Mouse (Mus musculus): ENCODE data around the gene Adcy4. TPM values are rescaled to one million over a fixed set of nuclear protein-coding genes. Genes with fewer than 3 reads are reported as not detected.

The Adcy4 gene
- polyA plus RNA-seq, 1 experiment from 2014 or later, result 10.0 TPM

DNA sequence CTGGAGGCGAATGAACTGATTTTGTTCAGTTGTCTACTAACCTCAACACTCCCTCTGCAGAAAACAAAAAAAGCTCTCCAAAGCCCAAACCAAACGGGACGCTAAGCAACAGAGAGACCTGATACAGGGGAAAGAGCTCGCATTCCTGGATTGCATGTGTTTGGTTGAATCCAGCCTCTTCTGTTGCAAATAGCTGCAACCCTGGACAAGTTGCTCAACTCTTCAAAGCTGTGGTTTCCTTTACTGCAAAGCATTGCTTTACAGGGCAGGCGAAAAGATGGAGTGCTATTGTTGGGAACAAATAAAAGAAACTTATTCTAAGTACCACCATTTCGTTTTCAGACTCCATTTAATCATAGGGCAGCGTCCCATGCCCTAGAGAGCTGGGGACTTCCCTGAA, 49.0 kb downstream of the Adcy4 start:
- ATAC-seq (replicated peaks; ENCODE audit: low FRiP score, low read depth), result no peak
- no peak overlapping the region for H3K4me2 ChIP-seq (ENCODE audit: low read length)
- H3K4me1 ChIP-seq (replicated peaks; ENCODE audit: insufficient read depth, low read length), result no peaks in the 10 kb centered on the region
- 74% methylated on average over 7 of the region's 7 CpGs for WGBS
- TF ChIP-seq CTCF (IDR thresholded peaks at IDR 0.05; ENCODE audit: low read depth), result no peak
- H3K27ac ChIP-seq, result no peak overlapping the region
- H3K36me3 ChIP-seq (ENCODE audit: insufficient read depth, low read length), result peaks cover 16% of the 10 kb centered on the region
- H3K9me3 ChIP-seq (replicated peaks; ENCODE audit: low read length), result no peaks in the 10 kb centered on the region
- no peak for DNase-seq (ENCODE audit: low spot score)
- no peak overlapping the region for H3K9ac ChIP-seq (ENCODE audit: low read depth, low read length)
- H3K4me3 ChIP-seq (replicated peaks; ENCODE audit: low read depth, low read length), result no peak overlapping the region
- no peaks in the 10 kb centered on the region for H3K27me3 ChIP-seq (ENCODE audit: insufficient read depth, low read length)

DNA sequence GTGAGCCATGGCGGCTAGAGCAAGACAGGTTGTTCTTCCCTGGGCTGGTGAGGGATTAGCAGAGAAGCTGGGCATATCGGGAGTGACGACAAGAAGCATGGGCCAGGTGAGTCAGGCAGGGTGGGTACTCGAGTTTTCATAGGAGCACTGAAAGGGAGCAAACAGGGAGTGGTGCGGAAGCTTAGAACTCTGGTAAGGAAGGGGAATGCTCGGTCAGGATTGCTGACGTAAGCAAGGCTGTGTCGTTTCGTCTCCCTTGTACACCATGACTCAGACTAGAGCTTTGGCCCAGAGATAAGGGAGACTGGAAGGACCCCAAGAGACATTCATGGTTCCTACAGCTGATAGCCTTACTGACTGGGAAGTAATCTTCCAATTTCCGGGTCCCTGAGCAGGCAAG, 50.0 kb downstream of the Adcy4 start:
- H3K4me3 ChIP-seq (replicated peaks; ENCODE audit: low read depth, low read length), result no peak overlapping the region
- 77% methylated on average over 10 of the region's 10 CpGs for WGBS
- TF ChIP-seq CTCF (IDR thresholded peaks at IDR 0.05; ENCODE audit: low read depth), result no peak
- H3K4me1 ChIP-seq (replicated peaks; ENCODE audit: insufficient read depth, low read length), result no peaks in the 10 kb centered on the region
- no peak overlapping the region for H3K4me2 ChIP-seq (ENCODE audit: low read length)
- H3K27ac ChIP-seq, result no peak overlapping the region
- peaks cover 6% of the 10 kb centered on the region; the same call in 1 of the 2 replicates for H3K36me3 ChIP-seq (ENCODE audit: insufficient read depth, low read length)
- ATAC-seq (replicated peaks; ENCODE audit: low FRiP score, low read depth), result no peak
- DNase-seq (ENCODE audit: low spot score), result no peak
- H3K9me3 ChIP-seq (replicated peaks; ENCODE audit: low read length), result no peaks in the 10 kb centered on the region
- H3K9ac ChIP-seq (ENCODE audit: low read depth, low read length), result no peak overlapping the region
- H3K27me3 ChIP-seq (ENCODE audit: insufficient read depth, low read length), result no peaks in the 10 kb centered on the region

DNA sequence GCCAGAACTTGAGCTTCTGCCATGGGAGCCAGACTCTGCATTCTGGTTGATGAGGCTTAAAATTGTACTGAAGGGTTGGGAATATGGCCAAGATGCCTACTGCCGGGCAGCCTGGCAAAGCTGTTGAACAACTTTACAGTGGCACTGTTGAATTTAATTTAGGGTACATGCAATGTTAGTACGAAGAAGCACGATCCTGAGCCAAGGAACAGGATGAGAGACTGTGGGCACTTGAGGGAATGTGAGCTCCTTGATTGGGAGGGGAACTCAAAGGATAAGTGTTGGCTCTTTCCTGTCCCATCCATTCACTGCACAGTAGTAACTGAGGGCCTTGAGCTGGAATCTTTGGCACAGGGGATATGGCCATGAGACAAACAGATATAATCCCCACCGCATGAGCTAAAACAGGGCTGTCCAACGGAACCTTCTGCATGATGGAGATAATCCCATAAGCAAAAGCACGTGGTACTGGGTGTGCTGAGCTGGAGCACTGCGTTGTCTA, 53.3 kb downstream of the Adcy4 start:
- H3K36me3 ChIP-seq (ENCODE audit: insufficient read depth, low read length), result no peaks in the 10 kb centered on the region
- no peak overlapping the region for H3K27ac ChIP-seq
- no peak for ATAC-seq (replicated peaks; ENCODE audit: low FRiP score, low read depth)
- no peak overlapping the region for H3K4me2 ChIP-seq (ENCODE audit: low read length)
- no peak for TF ChIP-seq CTCF (IDR thresholded peaks at IDR 0.05; ENCODE audit: low read depth)
- no peaks in the 10 kb centered on the region for H3K27me3 ChIP-seq (ENCODE audit: insufficient read depth, low read length)
- H3K4me3 ChIP-seq (replicated peaks; ENCODE audit: low read depth, low read length), result no peak overlapping the region
- H3K9ac ChIP-seq (ENCODE audit: low read depth, low read length), result no peak overlapping the region
- DNase-seq (ENCODE audit: low spot score), result no peak
- no peaks in the 10 kb centered on the region for H3K9me3 ChIP-seq (replicated peaks; ENCODE audit: low read length)
- H3K4me1 ChIP-seq (replicated peaks; ENCODE audit: insufficient read depth, low read length), result no peaks in the 10 kb centered on the region
- WGBS, result 86% methylated on average over 7 of the region's 7 CpGs

DNA sequence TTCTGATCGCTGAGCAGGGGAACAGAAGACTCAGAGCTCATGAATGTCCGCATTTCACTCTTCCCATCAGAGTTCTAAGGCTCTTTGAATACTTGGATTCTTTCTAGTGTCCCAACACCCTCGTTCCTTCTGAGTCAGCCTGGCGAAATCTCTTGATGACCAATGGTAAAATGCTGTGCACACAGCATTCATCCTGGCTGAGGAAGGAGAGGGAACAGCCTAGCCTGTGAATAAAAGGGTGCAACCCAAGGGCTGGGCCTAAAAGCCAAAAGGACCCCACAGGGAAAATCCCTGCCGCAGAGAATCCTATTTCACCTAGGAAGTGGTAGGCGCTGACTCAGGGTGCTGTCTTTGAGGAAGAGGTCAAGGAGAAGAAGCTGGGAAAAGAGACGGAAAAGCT, 53.8 kb downstream of the Adcy4 start:
- no peaks in the 10 kb centered on the region for H3K36me3 ChIP-seq (ENCODE audit: insufficient read depth, low read length)
- H3K4me2 ChIP-seq (ENCODE audit: low read length), result no peak overlapping the region
- no peak for DNase-seq (ENCODE audit: low spot score)
- no peak overlapping the region for H3K4me3 ChIP-seq (replicated peaks; ENCODE audit: low read depth, low read length)
- H3K4me1 ChIP-seq (replicated peaks; ENCODE audit: insufficient read depth, low read length), result no peaks in the 10 kb centered on the region
- ATAC-seq (replicated peaks; ENCODE audit: low FRiP score, low read depth), result no peak
- no peak for TF ChIP-seq CTCF (IDR thresholded peaks at IDR 0.05; ENCODE audit: low read depth)
- no peak overlapping the region for H3K27ac ChIP-seq
- 83% methylated on average over 7 of the region's 7 CpGs for WGBS
- no peak overlapping the region for H3K9ac ChIP-seq (ENCODE audit: low read depth, low read length)
- no peaks in the 10 kb centered on the region for H3K9me3 ChIP-seq (replicated peaks; ENCODE audit: low read length)
- H3K27me3 ChIP-seq (ENCODE audit: insufficient read depth, low read length), result no peaks in the 10 kb centered on the region

DNA sequence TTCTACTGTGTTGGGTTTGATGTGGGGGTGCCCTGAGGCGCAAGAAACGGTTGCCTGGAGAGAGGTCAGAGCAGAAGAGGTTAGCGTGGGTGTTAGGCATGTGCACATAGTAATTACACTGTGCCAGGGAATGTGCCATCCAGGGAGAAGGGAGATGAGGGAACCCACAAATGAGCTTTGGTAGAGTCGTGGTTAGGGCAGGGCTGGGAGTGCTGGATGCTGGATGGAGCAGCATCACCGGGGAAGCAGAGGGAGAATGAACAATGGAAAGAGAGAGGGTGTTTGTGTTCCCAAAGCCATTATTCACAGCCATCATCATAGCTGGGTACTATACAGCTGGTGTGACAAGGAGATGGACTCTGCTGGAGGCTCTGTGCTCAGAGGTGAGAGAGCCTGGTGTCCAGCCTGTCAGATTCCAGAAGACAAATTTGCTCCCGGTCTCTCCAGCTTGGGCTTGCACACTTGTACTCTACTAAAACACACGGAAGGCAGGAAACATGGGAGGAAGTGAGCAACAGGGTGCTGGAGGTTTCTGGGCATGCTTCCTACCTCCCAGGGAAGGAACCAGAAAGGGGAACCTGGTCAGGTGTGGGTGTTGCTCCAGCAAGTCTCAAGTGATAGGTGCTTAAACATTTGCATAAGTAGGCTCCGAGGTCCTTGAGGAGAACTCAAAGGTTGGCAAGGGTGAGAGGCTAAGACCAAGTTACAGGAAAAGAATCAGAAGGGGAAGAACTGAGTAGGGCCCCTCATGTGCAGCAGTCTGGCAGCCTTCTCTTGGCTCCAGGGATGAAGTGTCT, 55.8 kb downstream of the Adcy4 start:
- Histone ChIP-seq H3K36me3 (ENCODE audit: insufficient read depth, low read length) (no peaks in the 10 kb centered on the region), H3K27ac (no peak overlapping the region), H3K9ac (ENCODE audit: low read depth, low read length) (no peak overlapping the region), H3K4me3 (replicated peaks; ENCODE audit: low read depth, low read length) (no peak overlapping the region), H3K9me3 (replicated peaks; ENCODE audit: low read length) (no peaks in the 10 kb centered on the region), H3K4me2 (ENCODE audit: low read length) (no peak overlapping the region), H3K27me3 (ENCODE audit: insufficient read depth, low read length) (no peaks in the 10 kb centered on the region), H3K4me1 (replicated peaks; ENCODE audit: insufficient read depth, low read length) (no peaks in the 10 kb centered on the region)
- no peak for ATAC-seq (replicated peaks; ENCODE audit: low FRiP score, low read depth)
- no peak for TF ChIP-seq CTCF (IDR thresholded peaks at IDR 0.05; ENCODE audit: low read depth)
- 64% methylated on average over 8 of the region's 8 CpGs for WGBS
- no peak for DNase-seq (ENCODE audit: low spot score)

DNA sequence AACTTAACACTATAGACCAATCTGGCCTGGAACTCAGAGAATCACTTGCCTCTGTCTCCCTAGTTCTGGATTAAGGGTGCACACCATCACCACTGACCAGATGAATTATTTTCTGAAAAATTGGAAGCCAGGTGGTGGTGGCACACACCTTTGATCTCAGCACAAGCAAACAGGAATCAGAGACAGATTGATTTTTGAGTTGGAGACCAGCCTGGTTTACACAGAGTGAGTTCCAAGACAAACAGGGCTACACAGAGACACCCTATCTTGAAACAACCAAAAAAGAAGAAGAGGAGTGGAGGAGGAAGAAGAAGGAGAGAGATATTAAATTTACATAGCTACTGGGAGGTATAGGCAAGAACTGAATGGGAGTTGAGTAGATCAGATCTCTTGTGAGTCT, 57.6 kb downstream of the Adcy4 start:
- Histone ChIP-seq H3K27ac (no peak overlapping the region), H3K36me3 (ENCODE audit: insufficient read depth, low read length) (no peaks in the 10 kb centered on the region), H3K4me3 (replicated peaks; ENCODE audit: low read depth, low read length) (no peak overlapping the region), H3K27me3 (ENCODE audit: insufficient read depth, low read length) (no peaks in the 10 kb centered on the region), H3K9ac (ENCODE audit: low read depth, low read length) (no peak overlapping the region), H3K4me1 (replicated peaks; ENCODE audit: insufficient read depth, low read length) (no peaks in the 10 kb centered on the region), H3K9me3 (replicated peaks; ENCODE audit: low read length) (no peaks in the 10 kb centered on the region), H3K4me2 (ENCODE audit: low read length) (no peak overlapping the region)
- no peak for DNase-seq (ENCODE audit: low spot score)
- no peak for TF ChIP-seq CTCF (IDR thresholded peaks at IDR 0.05; ENCODE audit: low read depth)
- no peak for ATAC-seq (replicated peaks; ENCODE audit: low FRiP score, low read depth)

Measured in kidney, postnatal 0 days (tissue).